Mouse (Mus musculus) megakaryocyte, adult 5-6 weeks (primary cell): Measurements from ENCODE around the gene Dhrs11. TPM values are rescaled to one million over a fixed set of nuclear protein-coding genes. Genes with fewer than 3 reads are reported as not detected.

Experiments used
- total RNA-seq, 2 experiments: library from RNA; stranded (forward) in 1 of 2; stranded (reverse) in 1 of 2; fragments of 153-499, 151-499 nt in 1 of 2; fragments of 221-1000, 200-1000 nt in 1 of 2; gene quantifications; 2 replicates each; pipeline versions ENCODE4 v1.2.3 to v1.2.4; 2015 to 2017

The Dhrs11 gene
- total RNA-seq, 2 experiments from 2014 or later: 15.0 to 24.0 TPM

Other genes with a start within 250 kb of the Dhrs11 start
- 2.5 and 6.6 TPM in 2 replicates for gene Mrm1, start 9.5 kb downstream of the Dhrs11 start, total RNA-seq (2015)
- gene Mrm1, start 9.5 kb downstream of the Dhrs11 start, total RNA-seq (2017): 4.2 and 5.8 TPM in 2 replicates
- gene Ggnbp2, start 41.8 kb upstream of the Dhrs11 start, total RNA-seq (2015): 129 and 131 TPM in 2 replicates
- 164 and 179 TPM in 2 replicates for gene Ggnbp2, start 41.8 kb upstream of the Dhrs11 start, total RNA-seq (2017)
- gene Myo19, start 51.2 kb upstream of the Dhrs11 start, total RNA-seq (2015): 1.2 and 2.1 TPM in 2 replicates
- 1.4 and 2.8 TPM in 2 replicates for gene Myo19, start 51.2 kb upstream of the Dhrs11 start, total RNA-seq (2017)
- 2.1 and 2.8 TPM in 2 replicates for gene Pigw, start 51.3 kb upstream of the Dhrs11 start, total RNA-seq (2015)
- 3.3 and 3.6 TPM in 2 replicates for gene Pigw, start 51.3 kb upstream of the Dhrs11 start, total RNA-seq (2017)
- 20.8 and 21.8 TPM in 2 replicates for gene Znhit3, start 87.4 kb upstream of the Dhrs11 start, total RNA-seq (2015)
- 14.6 and 14.9 TPM in 2 replicates for gene Znhit3, start 87.4 kb upstream of the Dhrs11 start, total RNA-seq (2017)
- gene Car4, start 128.8 kb upstream of the Dhrs11 start, total RNA-seq (2015): not detected in 2 replicates
- gene Car4, start 128.8 kb upstream of the Dhrs11 start, total RNA-seq (2017): not detected in 2 replicates